In the genomic region with DNA sequence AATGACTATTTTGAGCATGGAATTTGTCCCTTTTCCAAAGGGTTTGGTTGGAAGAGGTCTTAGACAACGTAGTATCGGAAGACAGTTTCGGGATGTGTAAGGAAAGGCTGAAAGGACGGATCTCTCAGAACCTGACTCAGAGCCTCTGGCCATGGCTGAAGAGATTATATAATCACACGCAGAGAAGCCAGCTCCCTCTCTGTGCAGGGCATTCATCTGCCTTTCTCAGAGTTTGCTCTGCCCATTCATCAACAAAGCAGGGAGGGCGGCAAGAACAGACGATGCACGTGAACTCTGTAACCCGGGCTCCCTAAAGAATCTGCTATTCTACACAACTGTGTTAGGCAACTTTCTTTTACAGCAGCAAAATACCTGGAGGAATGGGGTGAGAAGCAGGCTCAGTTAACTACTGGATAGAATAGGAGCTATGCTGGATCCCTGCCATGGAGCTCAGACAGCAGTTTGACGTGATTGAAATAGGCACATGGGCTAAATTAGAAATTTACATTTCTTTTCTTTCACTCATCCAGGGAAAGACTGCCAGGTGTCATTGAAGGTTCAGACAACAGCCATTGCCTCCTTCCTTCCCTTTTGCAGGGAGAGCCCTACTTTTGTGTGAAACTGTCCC, we compare ENCODE assay signal across 8 mouse cellular contexts. TPM values are rescaled to one million over a fixed set of nuclear protein-coding genes. Genes with fewer than 3 reads are reported as not detected.
DNase-seq lines count a peak whose midpoint lies in the region; ATAC-seq lines count a peak whose summit lies in the region.

No protein-coding gene starts in this region.

- H3K9me3 ChIP-seq in heart, embryonic 11.5 days (replicated peaks; ENCODE audit: control insufficient read depth, low read length), result no peaks in the 10 kb centered on the region
- H3K9me3 ChIP-seq in forebrain, embryonic 14.5 days (replicated peaks; ENCODE audit: control insufficient read depth, low read length), result no peaks in the 10 kb centered on the region
- H3K9me3 ChIP-seq in midbrain, embryonic 11.5 days (ENCODE audit: control insufficient read depth, low read length), result no peaks in the 10 kb centered on the region

- intact Hi-C loops in heart, postnatal 10 days (cut with DNase I), result no loop called here

- H3K27ac ChIP-seq in heart, embryonic 11.5 days (ENCODE audit: low read depth, low read length), result peak overlapping the region; percentile 42; the same call in 1 of the 2 replicates
- H3K27ac ChIP-seq in forebrain, embryonic 14.5 days (ENCODE audit: low read depth, low read length), result peak overlapping the region; percentile 85; the same call in 1 of the 2 replicates
- peak overlapping the region; percentile 82 for H3K27ac ChIP-seq in midbrain, embryonic 11.5 days (ENCODE audit: low read depth, low read length)

- H3K36me3 ChIP-seq in heart, embryonic 11.5 days (ENCODE audit: control insufficient read depth, insufficient read depth, low read length), result no peaks in the 10 kb centered on the region
- no peaks in the 10 kb centered on the region for H3K36me3 ChIP-seq in forebrain, embryonic 14.5 days (ENCODE audit: control insufficient read depth, insufficient read depth, low read length)
- no peaks in the 10 kb centered on the region for H3K36me3 ChIP-seq in midbrain, embryonic 11.5 days (ENCODE audit: control insufficient read depth, insufficient read depth, low read length)

- peaks cover 12% of the 10 kb centered on the region for H3K4me1 ChIP-seq in heart, embryonic 11.5 days (ENCODE audit: control insufficient read depth, insufficient read depth, low read length)
- H3K4me1 ChIP-seq in forebrain, embryonic 14.5 days (ENCODE audit: control insufficient read depth, insufficient read depth, low read length), result peaks cover 14% of the 10 kb centered on the region
- H3K4me1 ChIP-seq in midbrain, embryonic 11.5 days (ENCODE audit: control insufficient read depth, insufficient read depth, low read length), result peaks cover 11% of the 10 kb centered on the region; the same call in 1 of the 2 replicates

- H3K27me3 ChIP-seq in heart, embryonic 11.5 days (ENCODE audit: control insufficient read depth, insufficient read depth, low read length), result no peaks in the 10 kb centered on the region
- H3K27me3 ChIP-seq in forebrain, embryonic 14.5 days (replicated peaks; ENCODE audit: control insufficient read depth, insufficient read depth, low read length), result no peaks in the 10 kb centered on the region
- H3K27me3 ChIP-seq in midbrain, embryonic 11.5 days (ENCODE audit: control insufficient read depth, insufficient read depth, low read length), result no peaks in the 10 kb centered on the region

- peak overlapping the region; percentile 79 for H3K4me2 ChIP-seq in heart, embryonic 11.5 days
- H3K4me2 ChIP-seq in forebrain, embryonic 14.5 days (ENCODE audit: low read length), result peak overlapping the region; percentile 63
- peak overlapping the region; percentile 64 for H3K4me2 ChIP-seq in midbrain, embryonic 11.5 days

- peak overlapping the region; percentile 71 for H3K9ac ChIP-seq in heart, embryonic 11.5 days (ENCODE audit: low read depth, low read length)
- peak overlapping the region; percentile 61 for H3K9ac ChIP-seq in forebrain, embryonic 14.5 days (ENCODE audit: low read length)
- H3K9ac ChIP-seq in midbrain, embryonic 11.5 days (ENCODE audit: low read length), result peak overlapping the region; percentile 58

- peak overlapping the region; percentile 27; the same call in 1 of the 2 replicates for H3K4me3 ChIP-seq in heart, embryonic 11.5 days (ENCODE audit: low read depth, low read length)
- H3K4me3 ChIP-seq in forebrain, embryonic 14.5 days (ENCODE audit: low read depth, low read length), result peak overlapping the region; percentile 28; the same call in 1 of the 2 replicates
- H3K4me3 ChIP-seq in midbrain, embryonic 11.5 days (ENCODE audit: low read depth, low read length), result peak overlapping the region; percentile 32

- 39% methylated on average over 10 of the region's 10 CpGs for WGBS in heart, embryonic 11.5 days (ENCODE audit: insufficient replicate concordance)
- WGBS in forebrain, embryonic 14.5 days, result 6% methylated on average over 10 of the region's 10 CpGs
- WGBS in midbrain, embryonic 11.5 days, result 11% methylated on average over 10 of the region's 10 CpGs

- no peak for DNase-seq in heart, postnatal 10 days
- DNase-seq in adrenal gland, postnatal 36 days, result peak; percentile 41 to 44
- peak; percentile 66 for DNase-seq in forebrain, embryonic 14.5 days (ENCODE audit: low spot score)
- DNase-seq in midbrain, embryonic 11.5 days (ENCODE audit: low spot score, missing footprints), result peak; percentile 93
- DNase-seq in ovary, postnatal 36 days (ENCODE audit: low spot score), result no peak
- no peak for DNase-seq in MN1 (ENCODE audit: low spot score)

- no peak for ATAC-seq in heart, embryonic 11.5 days (replicated peaks; ENCODE audit: insufficient number of reproducible peaks, low FRiP score, low TSS enrichment)
- no peak for ATAC-seq in forebrain, embryonic 14.5 days
- peak; percentile 26 for ATAC-seq in midbrain, embryonic 11.5 days (ENCODE audit: low FRiP score)
- no peak for ATAC-seq in monocyte, adult 5-6 weeks (replicated peaks; ENCODE audit: insufficient number of reproducible peaks, low FRiP score, low TSS enrichment, poor library complexity, severe bottlenecking)

RNA-seq across cellular contexts. Expression of a gene that starts 13.6 kb away (rescaled TPM):
- 2,705 and 2,898 TPM in 2 replicates for polyA plus RNA-seq in heart, embryonic 11.5 days (2014; fragmentation: Nextera tagmentation; extraction: Ambion mirVana)
- total RNA-seq in heart, postnatal 10 days (2021), result 100 to 1,000 TPM; 321 to 324 TPM
- 100 to 1,000 TPM; 313 to 319 TPM for total RNA-seq in adrenal gland, postnatal 36 days (2021)
- 1,715 and 2,306 TPM in 2 replicates for polyA plus RNA-seq in forebrain, embryonic 14.5 days (2014; fragmentation: Nextera tagmentation; extraction: Ambion mirVana)
- 1,631 and 1,834 TPM in 2 replicates for polyA plus RNA-seq in midbrain, embryonic 11.5 days (2014; fragmentation: Nextera tagmentation; extraction: Ambion mirVana)
- total RNA-seq in monocyte, adult 5-6 weeks (2017), result 37.4 to 54.1 TPM (median 41.4 TPM) in 3 replicates

RNA-seq across cellular contexts. Expression of a gene that starts 19.6 kb away (rescaled TPM):
- polyA plus RNA-seq in heart, embryonic 11.5 days (2014; fragmentation: Nextera tagmentation; extraction: Ambion mirVana), result 2.4 and 3.4 TPM in 2 replicates
- total RNA-seq in heart, postnatal 10 days (2021), result under 1 TPM in 1 of 2 experiments, not detected in 1; 0.48 TPM
- total RNA-seq in adrenal gland, postnatal 36 days (2021), result 1 to 10 TPM in 1 of 2 experiments, under 1 TPM in 1; 0.93 to 2.8 TPM
- 1.6 and 1.7 TPM in 2 replicates for polyA plus RNA-seq in forebrain, embryonic 14.5 days (2014; fragmentation: Nextera tagmentation; extraction: Ambion mirVana)
- polyA plus RNA-seq in midbrain, embryonic 11.5 days (2014; fragmentation: Nextera tagmentation; extraction: Ambion mirVana), result 0.62 and 1.6 TPM in 2 replicates
- 2.7 to 7.1 TPM (median 4.3 TPM) in 3 replicates for total RNA-seq in monocyte, adult 5-6 weeks (2017)

RNA-seq across cellular contexts. Expression of a gene that starts 36.4 kb away (rescaled TPM):
- polyA plus RNA-seq in heart, embryonic 11.5 days (2014; fragmentation: Nextera tagmentation; extraction: Ambion mirVana), result 8.7 and 8.8 TPM in 2 replicates
- total RNA-seq in heart, postnatal 10 days (2021), result 10 to 100 TPM; 10.1 to 12.7 TPM
- 10 to 100 TPM; 30.0 to 32.0 TPM for total RNA-seq in adrenal gland, postnatal 36 days (2021)
- polyA plus RNA-seq in forebrain, embryonic 14.5 days (2014; fragmentation: Nextera tagmentation; extraction: Ambion mirVana), result 4.1 and 6.0 TPM in 2 replicates
- 6.3 and 8.4 TPM in 2 replicates for polyA plus RNA-seq in midbrain, embryonic 11.5 days (2014; fragmentation: Nextera tagmentation; extraction: Ambion mirVana)
- total RNA-seq in monocyte, adult 5-6 weeks (2017), result 9.0 to 12.5 TPM (median 10.7 TPM) in 3 replicates

RNA-seq across cellular contexts. Expression of a gene that starts 47.8 kb away (rescaled TPM):
- 131 and 139 TPM in 2 replicates for polyA plus RNA-seq in heart, embryonic 11.5 days (2014; fragmentation: Nextera tagmentation; extraction: Ambion mirVana)
- total RNA-seq in heart, postnatal 10 days (2021), result 10 to 100 TPM; 41.3 to 44.8 TPM
- total RNA-seq in adrenal gland, postnatal 36 days (2021), result 10 to 100 TPM; 77.5 to 89.1 TPM
- polyA plus RNA-seq in forebrain, embryonic 14.5 days (2014; fragmentation: Nextera tagmentation; extraction: Ambion mirVana), result 253 and 292 TPM in 2 replicates
- polyA plus RNA-seq in midbrain, embryonic 11.5 days (2014; fragmentation: Nextera tagmentation; extraction: Ambion mirVana), result 268 and 274 TPM in 2 replicates
- total RNA-seq in monocyte, adult 5-6 weeks (2017), result 16.2 to 31.0 TPM (median 19.4 TPM) in 3 replicates

RNA-seq across cellular contexts. Expression of a gene that starts 51.3 kb away (rescaled TPM):
- polyA plus RNA-seq in heart, embryonic 11.5 days (2014; fragmentation: Nextera tagmentation; extraction: Ambion mirVana), result not detected in 2 replicates
- total RNA-seq in heart, postnatal 10 days (2021), result not detected
- not detected for total RNA-seq in adrenal gland, postnatal 36 days (2021)
- polyA plus RNA-seq in forebrain, embryonic 14.5 days (2014; fragmentation: Nextera tagmentation; extraction: Ambion mirVana), result not detected in 2 replicates
- not detected in 2 replicates for polyA plus RNA-seq in midbrain, embryonic 11.5 days (2014; fragmentation: Nextera tagmentation; extraction: Ambion mirVana)
- 0.49 TPM in 1 of 3 replicates, not detected in the others for total RNA-seq in monocyte, adult 5-6 weeks (2017)

Comparison
In these comparisons a context has a peak if more than half of its experiments do, and no peak if none do; other contexts are left out.
1. DNase-seq: peak in adrenal gland, postnatal 36 days (2 of 2), forebrain, embryonic 14.5 days (single experiment) and midbrain, embryonic 11.5 days (single experiment); none in heart, postnatal 10 days (0 of 2), ovary, postnatal 36 days (single experiment) and MN1 (single experiment).
2. Peak in every context shown above with its lines, with median percentiles within 50 percentile points of each other: H3K27ac ChIP-seq, H3K4me2 ChIP-seq, H3K4me3 ChIP-seq and H3K9ac ChIP-seq.